Mouse (Mus musculus) bone marrow macrophage, adult 2 months (primary cell): Measurements from ENCODE around the gene Etnppl.

Experiments
- CTCF ChIP-seq: IDR thresholded peaks from 2 replicates; pipeline ENCODE4 v1.5.1; 2012; ENCODE audit warnings: low read depth, mild to moderate bottlenecking, low read length, moderate library complexity
- POLR2A ChIP-seq: IDR thresholded peaks from 2 replicates; pipeline ENCODE4 v1.6.1; 2012; ENCODE audit warnings: mild to moderate bottlenecking, low read depth, low read length, borderline replicate concordance

GRCm38 (mm10) chr3:130581577-130581976 is 35.7 kb upstream of the Etnppl start:
- TF ChIP-seq POLR2A (no peak), CTCF (no peak)
